Mouse (Mus musculus): ENCODE data around the gene 4931428L18Rik. TPM values are rescaled to one million over a fixed set of nuclear protein-coding genes. Genes with fewer than 3 reads are reported as not detected.

The 4931428L18Rik gene
- polyA plus RNA-seq, 1 experiment from 2014 or later, result not detected

DNA sequence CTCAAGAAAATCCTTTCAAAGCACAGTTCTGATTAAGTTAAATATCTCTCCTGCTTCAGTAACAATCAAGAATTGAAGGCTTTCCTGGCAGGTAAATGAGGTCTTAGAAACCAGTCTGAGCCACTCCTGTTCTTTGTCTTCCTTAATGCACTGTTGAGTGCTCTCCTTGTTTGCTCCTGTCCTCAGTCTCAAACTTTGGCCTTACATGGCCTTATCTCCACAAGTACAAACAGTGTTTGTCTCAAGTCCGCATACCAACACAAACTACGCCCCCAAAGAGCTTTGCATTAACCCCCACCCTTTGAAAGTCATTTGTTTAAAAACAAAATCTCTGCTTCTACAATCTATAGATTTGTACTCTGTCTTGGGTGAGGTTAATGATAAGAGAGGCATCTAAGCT is 66.3 kb downstream of the 4931428L18Rik start:
- Histone ChIP-seq H3K4me1 (ENCODE audit: control insufficient read depth, insufficient read depth, low read length) (0 out of 2 replicates have a peak, but pooled peaks cover 2% of the 10 kb centered on the region), H3K9me3 (ENCODE audit: control insufficient read depth, low read length) (no peaks in the 10 kb centered on the region), H3K4me3 (ENCODE audit: low read length) (no peak overlapping the region), H3K4me2 (ENCODE audit: low read depth, low read length) (no peak overlapping the region), H3K9ac (ENCODE audit: low read depth, low read length) (no peak overlapping the region), H3K27me3 (replicated peaks; ENCODE audit: control insufficient read depth, insufficient read depth, low read length) (no peaks in the 10 kb centered on the region), H3K27ac (ENCODE audit: low read length) (no peak overlapping the region), H3K36me3 (ENCODE audit: control insufficient read depth, insufficient read depth, low read length) (no peaks in the 10 kb centered on the region)
- ATAC-seq, result peak; percentile 70
- 44% methylated on average over 2 of the region's 2 CpGs for WGBS

DNA sequence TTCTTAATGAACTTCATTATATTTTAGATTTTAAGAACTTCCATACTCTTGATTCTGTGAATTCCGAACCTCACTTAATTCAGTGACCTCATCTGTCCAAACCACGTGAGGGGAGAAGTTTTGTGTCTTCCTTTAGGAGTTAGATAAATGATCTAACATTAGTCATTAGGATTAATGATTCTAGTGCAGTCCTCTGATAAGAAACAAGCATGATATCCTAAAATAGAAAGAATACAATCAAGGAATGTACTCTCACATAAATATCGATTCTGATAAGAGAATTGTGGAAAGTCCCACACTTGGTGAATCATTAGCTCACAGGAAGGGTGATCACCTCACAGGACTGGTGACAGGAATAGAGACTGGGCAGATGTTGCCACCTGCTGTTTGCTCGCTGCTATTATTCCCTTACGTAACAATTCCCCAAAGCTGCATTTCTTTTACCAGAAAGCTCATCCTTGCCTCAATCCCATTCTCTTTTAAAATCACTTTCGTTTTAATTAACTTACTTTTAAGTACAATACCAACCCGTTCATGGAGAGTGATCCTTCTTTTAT is 68.6 kb downstream of the 4931428L18Rik start:
- Histone ChIP-seq H3K9ac (ENCODE audit: low read depth, low read length) (no peak overlapping the region), H3K4me1 (ENCODE audit: control insufficient read depth, insufficient read depth, low read length) (0 out of 2 replicates have a peak, but pooled peaks cover 6% of the 10 kb centered on the region), H3K27ac (ENCODE audit: low read length) (no peak overlapping the region), H3K36me3 (ENCODE audit: control insufficient read depth, insufficient read depth, low read length) (no peaks in the 10 kb centered on the region), H3K9me3 (ENCODE audit: control insufficient read depth, low read length) (no peaks in the 10 kb centered on the region), H3K27me3 (replicated peaks; ENCODE audit: control insufficient read depth, insufficient read depth, low read length) (no peaks in the 10 kb centered on the region), H3K4me3 (ENCODE audit: low read length) (no peak overlapping the region), H3K4me2 (ENCODE audit: low read depth, low read length) (no peak overlapping the region)
- WGBS, result 14% methylated on average over 7 of the region's 7 CpGs
- peak; percentile 81 for ATAC-seq

DNA sequence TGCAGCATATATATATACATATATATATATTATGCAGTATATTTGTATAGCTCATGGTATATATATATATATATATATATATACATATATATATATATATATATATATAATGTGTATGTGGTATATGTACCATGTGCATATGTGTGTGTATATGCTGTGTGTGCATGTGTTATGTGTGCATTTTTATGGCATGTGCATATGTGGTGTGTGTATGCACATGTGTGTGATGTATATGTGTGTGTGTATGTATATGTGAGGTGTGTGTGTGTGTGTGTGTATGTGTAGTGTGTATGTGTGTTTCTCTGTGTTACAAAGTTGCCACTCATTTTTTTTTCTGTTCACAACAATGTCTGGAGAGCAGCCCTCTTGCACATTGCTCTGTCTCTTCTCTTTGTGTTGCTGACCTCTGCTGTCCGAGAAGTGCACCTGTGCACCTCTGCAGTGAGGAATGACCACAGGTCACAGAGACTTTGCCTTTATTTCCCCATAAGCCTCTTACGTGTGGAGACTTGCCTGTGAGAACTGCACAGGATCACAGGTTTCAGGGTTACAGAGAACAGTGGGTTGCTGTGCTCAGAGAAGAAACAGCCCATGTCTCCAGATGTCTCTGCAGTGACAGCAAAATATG is 69.6 kb downstream of the 4931428L18Rik start:
- 45% methylated on average over 2 of the region's 2 CpGs for WGBS
- Histone ChIP-seq H3K4me2 (ENCODE audit: low read depth, low read length) (no peak overlapping the region), H3K27me3 (replicated peaks; ENCODE audit: control insufficient read depth, insufficient read depth, low read length) (no peaks in the 10 kb centered on the region), H3K27ac (ENCODE audit: low read length) (no peak overlapping the region), H3K9me3 (ENCODE audit: control insufficient read depth, low read length) (no peaks in the 10 kb centered on the region), H3K4me1 (ENCODE audit: control insufficient read depth, insufficient read depth, low read length) (0 out of 2 replicates have a peak, but pooled peaks cover 6% of the 10 kb centered on the region), H3K9ac (ENCODE audit: low read depth, low read length) (no peak overlapping the region), H3K36me3 (ENCODE audit: control insufficient read depth, insufficient read depth, low read length) (no peaks in the 10 kb centered on the region), H3K4me3 (ENCODE audit: low read length) (no peak overlapping the region)
- ATAC-seq, result peak; percentile 49

DNA sequence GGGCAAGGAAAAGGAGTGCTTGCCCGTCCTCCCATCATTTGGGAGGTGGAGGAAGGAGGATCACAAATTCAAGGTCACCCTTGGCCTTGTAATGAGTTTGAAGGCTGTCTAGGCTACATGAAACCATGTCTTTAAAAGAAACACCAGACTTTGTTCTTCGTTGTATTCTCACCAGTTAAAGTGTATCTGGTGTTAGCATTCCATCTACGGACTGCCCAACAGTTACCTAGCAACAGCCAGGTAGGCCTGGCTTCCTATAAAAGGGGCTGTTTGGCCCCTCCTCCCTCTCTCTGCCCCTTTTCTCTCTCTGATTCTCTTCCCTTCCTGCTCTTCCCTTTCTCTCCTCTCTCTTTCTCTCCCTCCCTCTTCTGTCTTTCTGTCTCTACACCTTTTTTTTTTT is 71.9 kb downstream of the 4931428L18Rik start:
- Histone ChIP-seq H3K4me3 (ENCODE audit: low read length) (no peak overlapping the region), H3K4me2 (ENCODE audit: low read depth, low read length) (no peak overlapping the region), H3K9me3 (ENCODE audit: control insufficient read depth, low read length) (no peaks in the 10 kb centered on the region), H3K27me3 (replicated peaks; ENCODE audit: control insufficient read depth, insufficient read depth, low read length) (no peaks in the 10 kb centered on the region), H3K9ac (ENCODE audit: low read depth, low read length) (no peak overlapping the region), H3K36me3 (ENCODE audit: control insufficient read depth, insufficient read depth, low read length) (no peaks in the 10 kb centered on the region), H3K27ac (ENCODE audit: low read length) (no peak overlapping the region), H3K4me1 (ENCODE audit: control insufficient read depth, insufficient read depth, low read length) (0 out of 2 replicates have a peak, but pooled peaks cover 6% of the 10 kb centered on the region)
- WGBS, result 53% methylated on average over 3 of the region's 3 CpGs
- no peak for ATAC-seq

DNA sequence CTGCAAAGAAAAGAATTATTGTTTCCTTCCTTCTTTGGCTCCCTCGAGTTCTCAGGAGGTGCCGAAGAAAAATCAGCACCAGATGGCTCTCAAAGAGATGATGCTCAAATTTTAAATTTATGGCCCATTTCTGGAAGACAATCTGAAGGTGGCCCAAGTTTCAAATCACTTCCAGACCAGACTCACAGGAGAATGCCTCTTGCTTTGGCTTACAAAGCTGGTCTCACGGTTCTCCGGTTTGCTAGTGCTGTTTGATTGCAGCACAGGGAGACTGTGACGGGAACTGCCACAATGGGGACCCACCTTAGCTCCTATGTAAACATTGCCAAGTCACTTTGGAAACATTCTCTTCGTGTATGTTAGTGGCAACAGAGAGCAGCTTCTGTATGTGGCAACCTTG is 72.8 kb downstream of the 4931428L18Rik start:
- no peak overlapping the region for H3K27ac ChIP-seq (ENCODE audit: low read length)
- no peak overlapping the region for H3K4me3 ChIP-seq (ENCODE audit: low read length)
- 30% methylated on average over 6 of the region's 6 CpGs for WGBS
- no peaks in the 10 kb centered on the region for H3K9me3 ChIP-seq (ENCODE audit: control insufficient read depth, low read length)
- ATAC-seq, result 0 out of 2 replicates have a peak, but pooled peaks have one; percentile 11
- H3K9ac ChIP-seq (ENCODE audit: low read depth, low read length), result no peak overlapping the region
- no peaks in the 10 kb centered on the region for H3K36me3 ChIP-seq (ENCODE audit: control insufficient read depth, insufficient read depth, low read length)
- H3K4me2 ChIP-seq (ENCODE audit: low read depth, low read length), result no peak overlapping the region
- 0 out of 2 replicates have a peak, but pooled peaks cover 4% of the 10 kb centered on the region for H3K4me1 ChIP-seq (ENCODE audit: control insufficient read depth, insufficient read depth, low read length)
- H3K27me3 ChIP-seq (replicated peaks; ENCODE audit: control insufficient read depth, insufficient read depth, low read length), result no peaks in the 10 kb centered on the region

DNA sequence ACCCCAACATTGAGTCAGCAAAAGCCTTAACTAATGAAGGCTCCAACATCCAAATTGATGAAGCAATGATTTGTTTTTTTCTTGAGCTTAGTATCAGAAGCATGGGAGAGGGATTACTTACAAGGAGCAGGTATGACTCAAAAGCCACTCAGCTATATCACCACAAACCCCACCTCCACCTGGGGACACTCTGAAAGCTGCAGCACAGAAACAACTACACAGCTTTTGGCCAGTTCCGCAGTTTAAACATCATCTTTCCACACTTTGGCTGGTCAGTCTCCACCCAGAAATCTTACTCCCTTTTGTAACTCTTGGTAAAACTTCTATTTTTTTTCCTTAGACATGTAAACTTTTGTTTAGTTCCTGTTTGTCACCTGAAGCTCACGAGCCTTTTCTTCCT is 78.9 kb downstream of the 4931428L18Rik start:
- H3K4me2 ChIP-seq (ENCODE audit: low read depth, low read length), result no peak overlapping the region
- H3K4me3 ChIP-seq (ENCODE audit: low read length), result no peak overlapping the region
- no peak for ATAC-seq
- 0 out of 2 replicates have a peak, but pooled peaks cover 4% of the 10 kb centered on the region for H3K4me1 ChIP-seq (ENCODE audit: control insufficient read depth, insufficient read depth, low read length)
- no peaks in the 10 kb centered on the region for H3K27me3 ChIP-seq (replicated peaks; ENCODE audit: control insufficient read depth, insufficient read depth, low read length)
- no peak overlapping the region for H3K27ac ChIP-seq (ENCODE audit: low read length)
- H3K9me3 ChIP-seq (ENCODE audit: control insufficient read depth, low read length), result no peaks in the 10 kb centered on the region
- no peaks in the 10 kb centered on the region for H3K36me3 ChIP-seq (ENCODE audit: control insufficient read depth, insufficient read depth, low read length)
- H3K9ac ChIP-seq (ENCODE audit: low read depth, low read length), result no peak overlapping the region
- WGBS, result 82% methylated on average over 2 of the region's 2 CpGs

DNA sequence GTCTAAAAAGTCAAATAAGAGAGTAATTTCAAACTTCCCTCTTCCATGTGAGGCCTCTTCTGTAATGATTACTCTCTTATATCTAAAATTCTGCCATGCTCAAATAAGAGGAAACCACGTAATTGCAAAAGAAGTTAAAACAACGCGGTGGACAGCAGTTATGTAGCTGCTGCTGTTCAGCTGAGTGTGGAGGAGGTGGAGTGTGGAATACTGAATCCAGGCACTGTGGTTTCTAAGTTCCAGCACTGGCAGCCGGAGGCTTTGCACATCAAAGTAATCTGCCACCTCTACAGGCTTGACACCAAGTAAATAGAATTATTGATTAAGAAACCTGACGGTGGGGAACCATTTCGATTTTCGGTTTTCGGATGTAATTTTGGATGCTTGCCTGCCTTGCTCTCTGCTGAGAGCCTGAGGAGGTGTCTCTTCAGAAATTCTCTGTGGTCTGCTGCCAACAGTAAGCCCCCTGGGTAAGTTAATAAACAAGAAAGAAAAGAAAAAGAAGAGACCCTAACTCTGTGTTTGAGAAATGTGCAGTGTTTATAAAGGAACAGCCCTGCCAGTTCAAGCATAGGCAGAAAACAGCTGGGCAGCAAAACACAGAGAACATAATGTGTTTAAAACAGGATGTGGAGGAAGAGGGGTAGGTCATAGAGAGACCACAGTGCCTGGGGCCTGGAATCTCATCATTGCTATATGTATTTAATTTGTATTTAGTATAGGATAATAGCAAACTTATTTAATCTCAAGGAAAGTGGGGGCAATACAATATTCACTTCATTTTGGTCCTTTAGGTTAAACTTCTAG is 80.0 kb downstream of the 4931428L18Rik start:
- H3K4me3 ChIP-seq (ENCODE audit: low read length), result no peak overlapping the region
- no peak for ATAC-seq
- H3K27ac ChIP-seq (ENCODE audit: low read length), result no peak overlapping the region
- no peaks in the 10 kb centered on the region for H3K27me3 ChIP-seq (replicated peaks; ENCODE audit: control insufficient read depth, insufficient read depth, low read length)
- H3K9me3 ChIP-seq (ENCODE audit: control insufficient read depth, low read length), result no peaks in the 10 kb centered on the region
- WGBS, result 33% methylated on average over 8 of the region's 8 CpGs
- no peak overlapping the region for H3K4me2 ChIP-seq (ENCODE audit: low read depth, low read length)
- H3K36me3 ChIP-seq (ENCODE audit: control insufficient read depth, insufficient read depth, low read length), result no peaks in the 10 kb centered on the region
- 0 out of 2 replicates have a peak, but pooled peaks cover 4% of the 10 kb centered on the region for H3K4me1 ChIP-seq (ENCODE audit: control insufficient read depth, insufficient read depth, low read length)
- no peak overlapping the region for H3K9ac ChIP-seq (ENCODE audit: low read depth, low read length)

DNA sequence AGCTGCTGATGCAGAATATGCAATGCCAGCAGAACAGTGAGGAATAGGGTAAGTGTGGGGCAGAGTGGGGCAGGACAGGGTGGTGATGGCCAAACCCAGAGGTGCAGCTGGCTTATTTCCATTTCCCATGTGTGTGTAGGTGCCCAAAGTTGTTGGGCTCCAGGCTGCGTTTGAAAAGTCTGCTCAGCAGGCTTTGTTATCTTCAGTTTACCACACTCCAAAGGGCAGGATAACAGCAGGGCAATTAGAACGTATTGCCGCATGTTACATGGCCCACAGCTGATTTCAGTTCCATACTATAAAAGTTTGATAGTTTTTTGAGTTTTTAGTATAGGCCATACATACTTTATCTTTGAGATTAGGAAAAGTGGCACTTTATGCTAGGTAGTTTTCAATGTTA is 84.1 kb downstream of the 4931428L18Rik start:
- H3K27ac ChIP-seq (ENCODE audit: low read length), result peak overlapping the region; percentile 52; the same call in 1 of the 2 replicates
- no peak overlapping the region for H3K4me3 ChIP-seq (ENCODE audit: low read length)
- H3K9me3 ChIP-seq (ENCODE audit: control insufficient read depth, low read length), result no peaks in the 10 kb centered on the region
- peak; percentile 90 for ATAC-seq
- H3K9ac ChIP-seq (ENCODE audit: low read depth, low read length), result no peak overlapping the region
- no peaks in the 10 kb centered on the region for H3K36me3 ChIP-seq (ENCODE audit: control insufficient read depth, insufficient read depth, low read length)
- no peaks in the 10 kb centered on the region for H3K27me3 ChIP-seq (replicated peaks; ENCODE audit: control insufficient read depth, insufficient read depth, low read length)
- 0 out of 2 replicates have a peak, but pooled peaks cover 4% of the 10 kb centered on the region for H3K4me1 ChIP-seq (ENCODE audit: control insufficient read depth, insufficient read depth, low read length)
- WGBS, result 51% methylated on average over 3 of the region's 3 CpGs
- H3K4me2 ChIP-seq (ENCODE audit: low read depth, low read length), result no peak overlapping the region

DNA sequence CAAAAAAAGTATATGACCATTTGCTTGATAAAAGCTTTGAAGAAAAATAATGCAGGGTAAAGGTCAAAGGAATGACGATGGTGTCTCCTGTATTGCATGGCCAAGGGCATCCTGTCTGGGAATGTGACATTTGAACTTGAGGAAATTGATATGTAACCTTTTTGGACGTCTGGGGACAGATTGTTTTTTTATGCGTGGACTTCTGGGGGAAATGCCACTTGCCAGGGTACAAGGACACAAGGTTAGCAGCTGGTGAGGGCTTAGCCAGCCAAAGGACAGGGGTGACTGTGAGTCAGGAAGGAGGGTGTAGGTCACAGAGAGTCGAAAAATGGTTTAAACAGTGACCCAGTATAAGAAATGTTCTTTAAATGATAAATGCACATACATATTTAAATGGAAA is 109.0 kb downstream of the 4931428L18Rik start:
- Histone ChIP-seq H3K27me3 (replicated peaks; ENCODE audit: control insufficient read depth, insufficient read depth, low read length) (no peaks in the 10 kb centered on the region), H3K27ac (ENCODE audit: low read length) (no peak overlapping the region), H3K36me3 (ENCODE audit: control insufficient read depth, insufficient read depth, low read length) (no peaks in the 10 kb centered on the region), H3K9ac (ENCODE audit: low read depth, low read length) (no peak overlapping the region), H3K4me1 (ENCODE audit: control insufficient read depth, insufficient read depth, low read length) (no peaks in the 10 kb centered on the region), H3K4me3 (ENCODE audit: low read length) (no peak overlapping the region), H3K4me2 (ENCODE audit: low read depth, low read length) (no peak overlapping the region), H3K9me3 (ENCODE audit: control insufficient read depth, low read length) (no peaks in the 10 kb centered on the region)
- 67% methylated on average over 4 of the region's 4 CpGs for WGBS
- no peak for ATAC-seq

Data from intestine, embryonic 16.5 days (tissue).